Mouse (Mus musculus): ENCODE data around the gene Wdr74. TPM values are rescaled to one million over a fixed set of nuclear protein-coding genes. Genes with fewer than 3 reads are reported as not detected.

Wdr74 gene
- polyA plus RNA-seq, 1 experiment, result 17.5 TPM

DNA sequence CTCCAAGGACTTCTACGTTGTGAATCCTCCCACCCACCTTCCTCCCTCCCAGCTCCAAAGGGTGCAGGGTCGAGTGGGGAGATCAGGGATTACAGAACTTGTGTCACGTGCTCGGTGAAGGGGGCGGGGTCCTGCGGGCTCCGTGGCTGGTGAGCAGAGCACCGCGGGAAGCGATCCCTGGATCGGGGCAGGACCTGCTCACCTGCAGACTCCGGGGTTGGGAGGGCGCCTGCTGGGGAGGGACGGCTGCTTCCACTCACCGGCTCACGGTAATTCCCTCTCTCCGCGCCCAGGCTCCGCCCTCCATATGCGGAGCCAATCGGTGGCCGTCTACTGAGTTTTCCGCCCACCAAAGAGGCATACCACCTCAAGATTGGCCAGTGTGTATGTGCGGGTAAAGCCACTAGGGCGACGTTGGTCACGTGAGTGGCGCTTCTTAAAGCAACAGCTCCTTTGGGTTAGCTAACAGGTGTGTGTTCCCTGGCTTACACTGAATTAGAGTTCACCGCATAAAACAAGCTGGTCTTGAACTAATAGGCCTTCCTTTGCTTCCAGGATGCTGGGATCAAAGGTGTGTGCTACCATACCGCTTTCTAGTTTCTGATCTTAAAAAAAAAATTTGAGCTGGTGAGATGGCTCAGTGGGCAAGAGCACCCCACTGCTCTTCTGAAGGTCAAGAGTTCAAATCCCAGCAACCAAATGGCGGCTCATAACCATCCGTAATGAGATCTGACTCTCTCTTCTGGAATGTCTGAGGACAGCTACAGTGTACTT lies 50.6 kb downstream of the Wdr74 start, which contains the start of gene Taf6l:
Taf6l (minus strand) TSS at position 410 of the 774 bp plus-strand sequence.
- no peaks in the 10 kb centered on the region; the same call in 1 of the 2 replicates for H3K4me1 ChIP-seq (ENCODE audit: control insufficient read depth, insufficient read depth, insufficient read length, low read length)
- peaks cover 2% of the 10 kb centered on the region; the same call in 1 of the 2 replicates for H3K36me3 ChIP-seq (ENCODE audit: control insufficient read depth, insufficient read depth, low read length)
- no peak for TF ChIP-seq CTCF (IDR thresholded peaks at IDR 0.05; ENCODE audit: extremely low read depth, insufficient read length, insufficient replicate concordance, low read depth, low read length)
- peak; percentile 48 for TF ChIP-seq POLR2A (IDR thresholded peaks at IDR 0.05; ENCODE audit: low read depth, low read length)
- H3K4me3 ChIP-seq (ENCODE audit: low read depth, low read length), result peak within 1 kb of the TSS; percentile 85
- WGBS, result 1% methylated on average over 32 of the region's 32 CpGs
- peak within 1 kb of the TSS; percentile 48 for H3K27ac ChIP-seq (ENCODE audit: insufficient read depth, low read depth, low read length)
- H3K27me3 ChIP-seq (ENCODE audit: control insufficient read depth, insufficient read depth, low read length), result no peaks in the 10 kb centered on the region

DNA sequence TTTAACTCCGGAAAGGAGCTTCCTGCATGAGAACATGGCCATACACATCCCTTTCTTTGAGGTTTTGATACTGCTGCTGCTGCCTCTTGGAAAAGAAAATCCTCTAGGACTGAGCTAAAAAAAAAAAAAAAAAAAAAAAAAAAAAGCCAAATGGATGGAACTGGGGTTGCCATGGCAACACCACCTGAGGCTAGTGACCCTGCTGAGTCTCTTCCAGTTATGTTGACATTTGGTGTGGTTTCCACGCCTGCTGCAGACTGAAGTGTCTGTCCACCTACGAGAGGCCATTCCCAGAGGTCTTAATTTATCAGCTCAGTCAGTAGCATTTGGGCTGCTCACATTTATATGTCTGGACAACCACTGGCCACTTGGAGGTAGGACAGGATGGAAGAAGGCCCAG lies 52.9 kb downstream of the Wdr74 start:
- no peak overlapping the region for H3K27ac ChIP-seq (ENCODE audit: insufficient read depth, low read depth, low read length)
- peaks cover 8% of the 10 kb centered on the region for H3K36me3 ChIP-seq (ENCODE audit: control insufficient read depth, insufficient read depth, low read length)
- no peaks in the 10 kb centered on the region for H3K27me3 ChIP-seq (ENCODE audit: control insufficient read depth, insufficient read depth, low read length)
- TF ChIP-seq POLR2A (IDR thresholded peaks at IDR 0.05; ENCODE audit: low read depth, low read length) (no peak), CTCF (IDR thresholded peaks at IDR 0.05; ENCODE audit: extremely low read depth, insufficient read length, insufficient replicate concordance, low read depth, low read length) (no peak)
- WGBS, result 58% methylated on average over 3 of the region's 3 CpGs
- no peak overlapping the region for H3K4me3 ChIP-seq (ENCODE audit: low read depth, low read length)
- no peaks in the 10 kb centered on the region; the same call in 1 of the 2 replicates for H3K4me1 ChIP-seq (ENCODE audit: control insufficient read depth, insufficient read depth, insufficient read length, low read length)

DNA sequence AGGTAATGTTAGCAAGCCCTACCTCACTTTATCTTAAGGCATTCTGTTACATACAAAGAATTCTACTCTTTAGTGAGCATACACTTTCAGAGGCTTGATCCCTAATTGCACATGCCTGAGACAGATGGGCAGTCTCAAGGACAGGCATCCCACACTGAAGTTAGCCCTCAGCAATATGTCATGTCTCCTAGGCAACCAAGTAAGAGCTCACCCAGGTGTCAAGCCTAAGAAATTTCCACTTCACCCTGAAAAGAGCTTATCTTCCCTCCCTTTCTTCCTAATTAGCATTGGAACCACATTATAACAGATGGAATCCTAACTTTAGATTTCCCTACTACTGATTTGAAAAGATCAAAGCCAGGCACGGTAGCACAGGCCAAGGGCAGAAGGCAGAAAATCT lies 53.5 kb downstream of the Wdr74 start:
- Histone ChIP-seq H3K27me3 (ENCODE audit: control insufficient read depth, insufficient read depth, low read length) (no peaks in the 10 kb centered on the region), H3K27ac (ENCODE audit: insufficient read depth, low read depth, low read length) (no peak overlapping the region), H3K36me3 (ENCODE audit: control insufficient read depth, insufficient read depth, low read length) (peaks cover 13% of the 10 kb centered on the region), H3K4me3 (ENCODE audit: low read depth, low read length) (no peak overlapping the region), H3K4me1 (ENCODE audit: control insufficient read depth, insufficient read depth, insufficient read length, low read length) (no peaks in the 10 kb centered on the region; the same call in 1 of the 2 replicates)
- TF ChIP-seq CTCF (IDR thresholded peaks at IDR 0.05; ENCODE audit: extremely low read depth, insufficient read length, insufficient replicate concordance, low read depth, low read length) (no peak), POLR2A (IDR thresholded peaks at IDR 0.05; ENCODE audit: low read depth, low read length) (no peak)
- WGBS, result 63% methylated on average over 1 of the region's 1 CpGs

DNA sequence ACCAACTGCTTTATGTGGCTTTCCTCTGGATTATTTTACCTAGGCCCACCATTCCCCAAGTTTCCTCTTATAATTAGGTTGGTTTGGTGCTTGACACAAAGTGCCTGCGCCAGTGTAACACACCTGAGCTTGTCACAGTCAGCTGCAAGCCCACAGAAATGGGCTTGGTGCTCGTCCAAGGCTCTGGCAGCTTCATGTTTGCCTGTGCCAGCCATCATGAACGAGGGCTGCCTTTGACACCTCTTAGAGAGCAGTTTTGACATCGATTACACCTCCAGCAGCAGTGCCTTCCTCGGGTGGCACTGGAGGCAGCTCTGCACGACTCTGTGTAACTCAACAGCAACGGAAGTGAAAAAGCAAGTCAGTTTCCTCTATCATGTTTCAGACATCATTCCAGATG lies 54.5 kb downstream of the Wdr74 start:
- Histone ChIP-seq H3K4me3 (ENCODE audit: low read depth, low read length) (no peak overlapping the region), H3K4me1 (ENCODE audit: control insufficient read depth, insufficient read depth, insufficient read length, low read length) (no peaks in the 10 kb centered on the region; the same call in 1 of the 2 replicates), H3K27ac (ENCODE audit: insufficient read depth, low read depth, low read length) (no peak overlapping the region), H3K36me3 (ENCODE audit: control insufficient read depth, insufficient read depth, low read length) (peaks cover 15% of the 10 kb centered on the region), H3K27me3 (ENCODE audit: control insufficient read depth, insufficient read depth, low read length) (no peaks in the 10 kb centered on the region)
- TF ChIP-seq POLR2A (IDR thresholded peaks at IDR 0.05; ENCODE audit: low read depth, low read length), result no peak
- no peak for TF ChIP-seq CTCF (IDR thresholded peaks at IDR 0.05; ENCODE audit: extremely low read depth, insufficient read length, insufficient replicate concordance, low read depth, low read length)
- WGBS, result 82% methylated on average over 7 of the region's 7 CpGs

Other genes with a start within 250 kb of the Wdr74 start
- not detected in 2 replicates for gene Slc22a8, start 144.6 kb upstream of the Wdr74 start, polyA plus RNA-seq (2012; rRNA removed)
- gene Slc22a6, start 117.8 kb upstream of the Wdr74 start, polyA plus RNA-seq (2012; rRNA removed), result not detected in 2 replicates
- gene Chrm1, start 72.0 kb upstream of the Wdr74 start, polyA plus RNA-seq (2012; rRNA removed), result 2.3 and 2.4 TPM in 2 replicates
- gene Slc3a2, start 12.5 kb upstream of the Wdr74 start, polyA plus RNA-seq (2012; rRNA removed), result 132 and 391 TPM in 2 replicates
- gene 1700092M07Rik, start 4.9 kb downstream of the Wdr74 start, polyA plus RNA-seq (2012; rRNA removed), result not detected in 2 replicates
- gene Stx5a, start 5.6 kb downstream of the Wdr74 start, polyA plus RNA-seq (2012; rRNA removed), result 31.7 and 65.9 TPM in 2 replicates
- gene Nxf1, start 21.2 kb downstream of the Wdr74 start, polyA plus RNA-seq (2012; rRNA removed), result 13.3 and 25.4 TPM in 2 replicates
- 117 and 142 TPM in 2 replicates for gene Tmem223, start 35.2 kb downstream of the Wdr74 start, polyA plus RNA-seq (2012; rRNA removed)
- 59.9 and 96.2 TPM in 2 replicates for gene Tmem179b, start 38.6 kb downstream of the Wdr74 start, polyA plus RNA-seq (2012; rRNA removed)
- 4.5 and 8.1 TPM in 2 replicates for gene Taf6l, start 50.6 kb downstream of the Wdr74 start, polyA plus RNA-seq (2012; rRNA removed)
- 7.7 and 13.5 TPM in 2 replicates for gene Polr2g, start 62.8 kb downstream of the Wdr74 start, polyA plus RNA-seq (2012; rRNA removed)
- gene Zbtb3, start 66.7 kb downstream of the Wdr74 start, polyA plus RNA-seq (2012; rRNA removed), result 0.60 and 0.86 TPM in 2 replicates
- 5.7 and 8.9 TPM in 2 replicates for gene Ttc9c, start 83.5 kb downstream of the Wdr74 start, polyA plus RNA-seq (2012; rRNA removed)
- 9.2 and 20.9 TPM in 2 replicates for gene Hnrnpul2, start 84.2 kb downstream of the Wdr74 start, polyA plus RNA-seq (2012; rRNA removed)
- 4.6 TPM in 1 of 2 replicates, not detected in the other for gene AC129217.1, start 93.9 kb downstream of the Wdr74 start, polyA plus RNA-seq (2012; rRNA removed)
- gene Bscl2, start 101.6 kb downstream of the Wdr74 start, polyA plus RNA-seq (2012; rRNA removed), result 54.3 and 82.6 TPM in 2 replicates
- gene Gng3, start 103.4 kb downstream of the Wdr74 start, polyA plus RNA-seq (2012; rRNA removed), result 0.33 and 0.63 TPM in 2 replicates
- 0.11 and 0.17 TPM in 2 replicates for gene Lrrn4cl, start 114.9 kb downstream of the Wdr74 start, polyA plus RNA-seq (2012; rRNA removed)
- 34.7 and 95.9 TPM in 2 replicates for gene Ubxn1, start 135.7 kb downstream of the Wdr74 start, polyA plus RNA-seq (2012; rRNA removed)
- gene Uqcc3, start 145.1 kb downstream of the Wdr74 start, polyA plus RNA-seq (2012; rRNA removed), result 14.0 and 19.2 TPM in 2 replicates
- gene Lbhd1, start 147.9 kb downstream of the Wdr74 start, polyA plus RNA-seq (2012; rRNA removed), result 0.22 and 0.55 TPM in 2 replicates
- not detected in 2 replicates for gene Gm49403, start 148.1 kb downstream of the Wdr74 start, polyA plus RNA-seq (2012; rRNA removed)
- 9.5 and 11.4 TPM in 2 replicates for gene 1810009A15Rik, start 153.0 kb downstream of the Wdr74 start, polyA plus RNA-seq (2012; rRNA removed)
- not detected in 2 replicates for gene Gm49416, start 153.1 kb downstream of the Wdr74 start, polyA plus RNA-seq (2012; rRNA removed)
- gene Ints5, start 157.2 kb downstream of the Wdr74 start, polyA plus RNA-seq (2012; rRNA removed), result 13.2 and 19.5 TPM in 2 replicates
- 45.7 and 74.1 TPM in 2 replicates for gene Ganab, start 162.2 kb downstream of the Wdr74 start, polyA plus RNA-seq (2012; rRNA removed)
- 40.1 and 69.5 TPM in 2 replicates for gene B3gat3, start 184.5 kb downstream of the Wdr74 start, polyA plus RNA-seq (2012; rRNA removed)
- gene Rom1, start 193.5 kb downstream of the Wdr74 start, polyA plus RNA-seq (2012; rRNA removed), result 7.2 and 15.1 TPM in 2 replicates
- 18.4 and 32.2 TPM in 2 replicates for gene Eml3, start 193.7 kb downstream of the Wdr74 start, polyA plus RNA-seq (2012; rRNA removed)
- gene Mta2, start 206.0 kb downstream of the Wdr74 start, polyA plus RNA-seq (2012; rRNA removed), result 15.0 and 21.7 TPM in 2 replicates
- gene Tut1, start 218.0 kb downstream of the Wdr74 start, polyA plus RNA-seq (2012; rRNA removed), result 5.6 and 13.2 TPM in 2 replicates
- 90.2 and 129 TPM in 2 replicates for gene Eef1g, start 231.2 kb downstream of the Wdr74 start, polyA plus RNA-seq (2012; rRNA removed)

Data from small intestine, adult 2 months (tissue).